Mouse (Mus musculus) T-helper 2 cell (primary cell): ENCODE data around the gene Wnt3a.

ENCODE experiments used
- in situ Hi-C: fragments of 300-600 bp; cut with MboI, MseI; formaldehyde crosslinking; loops from one replicate; pipeline ENCODE4 v1.15.1; 2025; ENCODE audit warnings: high pct_unique_total_duplicates

Gene Wnt3a

GRCm38 (mm10) chr11:59290702-59291303 lies at the start of gene Wnt3a:
Wnt3a (minus strand) TSS chr11:59290752.
- in situ Hi-C loops, result loop anchor here (5.0 kb wide), 1 partner anchor 61 kb away; no protein-coding TSS in a partner anchor

DNA sequence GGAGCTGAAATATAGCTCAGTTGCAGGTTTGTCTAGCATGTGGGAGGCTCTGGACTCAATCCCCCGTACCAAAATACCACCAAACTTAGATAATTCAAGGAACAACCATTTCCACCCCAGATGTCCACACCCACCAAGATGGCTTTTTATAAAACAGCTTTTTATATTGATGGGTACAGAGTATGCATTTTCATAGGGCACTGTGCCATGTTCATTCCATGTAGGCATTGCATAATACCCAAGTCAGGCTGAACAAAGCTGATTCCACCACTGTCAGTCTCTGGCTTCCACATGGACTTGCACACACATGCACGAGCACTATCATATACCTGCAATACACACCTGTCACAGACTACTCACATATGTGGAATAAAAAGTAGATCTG lies 48.2 kb upstream of the Wnt3a start:
- in situ Hi-C loops, result no loop called here

GRCm38 (mm10) chr11:59337955-59338735 lies 47.6 kb upstream of the Wnt3a start:
- in situ Hi-C loops, result no loop called here

GRCm38 (mm10) chr11:59336381-59336780 lies 45.8 kb upstream of the Wnt3a start:
- in situ Hi-C loops, result no loop called here

DNA sequence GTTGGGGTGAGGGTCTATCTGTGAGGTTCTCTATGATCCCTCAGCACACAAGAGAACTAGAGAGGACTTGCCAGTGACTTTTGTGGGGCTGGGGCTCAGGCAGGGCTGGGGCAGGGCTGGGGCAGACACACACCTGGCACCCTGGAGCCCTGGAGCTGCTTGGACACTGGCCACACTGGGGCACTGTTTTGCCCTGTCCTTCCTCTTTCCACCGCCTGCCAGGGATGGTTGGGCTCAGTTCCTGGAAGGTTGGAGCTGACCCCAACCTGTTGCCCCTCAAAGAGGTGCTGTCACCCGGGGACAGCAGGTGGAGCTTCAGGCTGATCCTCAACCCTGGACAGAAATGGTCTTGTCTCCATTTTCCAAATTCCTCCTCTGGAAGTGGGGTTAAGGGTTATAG lies 45.4 kb upstream of the Wnt3a start:
- in situ Hi-C loops, result no loop called here

- in situ Hi-C loops, result no loop called here
Observed at GRCm38 (mm10) chr11:59335150-59335549, 44.6 kb upstream of the Wnt3a start.

DNA sequence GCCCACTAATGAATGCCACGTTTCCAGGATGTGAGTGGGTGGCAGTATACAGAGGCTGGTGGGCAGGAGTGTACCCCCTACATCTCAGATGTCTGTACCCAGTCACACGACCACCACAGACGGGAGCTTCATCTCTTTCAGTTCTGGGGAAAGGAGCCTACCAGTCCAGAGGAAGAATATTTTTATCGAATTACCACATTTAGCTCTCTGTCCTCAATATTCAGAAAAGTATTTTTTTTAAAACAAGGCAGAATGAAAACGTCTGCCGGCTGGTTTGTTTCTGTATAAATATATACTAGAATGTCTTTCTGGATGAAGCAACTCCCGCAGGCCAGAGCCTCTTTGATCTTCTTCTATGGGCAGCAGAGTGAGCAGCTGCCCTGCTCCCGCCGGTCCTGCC lies 42.4 kb upstream of the Wnt3a start:
- in situ Hi-C loops, result no loop called here

GRCm38 (mm10) chr11:59331167-59331869 lies 40.8 kb upstream of the Wnt3a start:
- in situ Hi-C loops, result no loop called here

GRCm38 (mm10) chr11:59330560-59330959 lies 40.0 kb upstream of the Wnt3a start:
- in situ Hi-C loops, result no loop called here

DNA sequence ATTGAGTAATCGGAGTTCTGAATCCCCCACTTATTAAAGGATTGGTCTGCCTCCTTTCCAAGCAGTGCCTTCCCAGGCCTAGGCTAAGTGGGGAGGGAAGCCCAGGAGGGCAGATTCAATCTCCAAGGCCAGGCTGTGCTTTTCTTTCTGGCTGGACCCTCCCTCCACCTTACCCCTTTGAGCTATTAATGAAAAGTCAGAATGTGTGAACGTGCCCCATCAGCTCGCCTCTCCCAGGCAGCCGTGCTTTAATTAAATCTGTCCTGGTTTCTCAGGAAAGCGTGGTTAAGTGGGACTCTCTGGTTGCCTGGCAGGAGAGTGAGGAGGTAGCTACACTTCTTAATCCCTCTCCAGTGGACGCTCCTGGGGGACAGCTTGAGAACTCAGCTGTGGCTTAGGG lies 39.1 kb upstream of the Wnt3a start:
- in situ Hi-C loops, result no loop called here

DNA sequence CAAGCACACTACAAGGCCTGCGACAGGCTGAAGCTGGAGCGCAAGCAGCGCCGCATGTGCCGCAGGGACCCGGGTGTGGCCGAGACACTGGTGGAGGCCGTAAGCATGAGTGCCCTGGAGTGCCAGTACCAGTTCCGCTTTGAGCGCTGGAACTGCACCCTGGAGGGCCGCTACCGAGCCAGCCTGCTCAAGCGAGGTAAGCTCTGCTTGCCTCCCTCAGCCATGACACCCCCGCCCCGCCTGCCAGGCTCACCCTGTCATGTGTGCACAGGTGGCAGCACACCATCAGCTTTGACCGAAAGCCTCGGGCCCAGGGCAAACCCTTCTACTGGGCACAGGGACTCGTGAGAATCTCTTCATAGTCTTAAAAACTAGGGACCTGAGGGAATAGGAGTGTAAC lies 37.1 kb upstream of the Wnt3a start:
- in situ Hi-C loops, result no loop called here

GRCm38 (mm10) chr11:59324777-59325176 lies 34.2 kb upstream of the Wnt3a start:
- in situ Hi-C loops, result no loop called here

GRCm38 (mm10) chr11:59322988-59323387 lies 32.4 kb upstream of the Wnt3a start:
- in situ Hi-C loops, result no loop called here

- in situ Hi-C loops, result no loop called here
Observed at GRCm38 (mm10) chr11:59316517-59316916, 26.0 kb upstream of the Wnt3a start.

GRCm38 (mm10) chr11:59313944-59314343 lies 23.4 kb upstream of the Wnt3a start:
- in situ Hi-C loops, result no loop called here

DNA sequence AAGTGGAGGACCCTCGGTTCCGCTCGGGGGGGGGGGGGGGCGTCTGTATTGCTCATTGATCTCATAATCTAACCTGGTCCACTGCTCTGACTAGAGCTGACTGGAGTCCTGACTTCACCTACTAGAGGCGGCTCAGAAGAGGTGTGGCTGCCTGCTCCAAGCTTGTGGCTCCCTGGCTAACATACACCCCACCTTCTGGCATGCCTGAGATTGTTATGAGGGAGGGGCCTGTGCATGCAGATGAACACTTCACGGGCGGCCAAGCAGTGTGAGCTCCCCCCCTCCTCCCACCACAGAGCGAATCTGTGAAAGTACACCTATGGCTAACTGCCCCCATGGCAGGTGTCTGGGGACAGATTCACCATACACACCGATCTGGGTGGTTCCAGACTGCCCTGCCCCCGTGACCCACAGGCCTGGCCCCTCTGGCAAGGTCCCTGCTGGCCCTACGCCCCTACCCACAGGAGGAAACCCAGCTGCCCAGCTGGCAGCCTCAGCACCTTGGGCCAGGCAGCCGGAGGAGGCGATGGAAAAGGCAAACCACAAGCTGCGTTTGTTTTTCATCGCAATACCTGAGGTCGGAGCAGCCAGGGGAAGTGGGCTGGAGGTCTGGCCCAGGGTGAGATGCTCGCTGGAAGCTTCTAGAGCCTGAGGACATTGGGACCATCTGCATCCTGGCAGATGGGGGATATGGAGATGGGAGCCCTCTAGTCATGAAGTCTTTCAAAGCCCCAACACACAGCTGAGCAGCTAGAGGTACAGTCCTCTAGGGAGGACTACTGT lies 22.7 kb upstream of the Wnt3a start:
- in situ Hi-C loops, result no loop called here

- in situ Hi-C loops, result no loop called here
Observed at GRCm38 (mm10) chr11:59312501-59312900, 21.9 kb upstream of the Wnt3a start.

DNA sequence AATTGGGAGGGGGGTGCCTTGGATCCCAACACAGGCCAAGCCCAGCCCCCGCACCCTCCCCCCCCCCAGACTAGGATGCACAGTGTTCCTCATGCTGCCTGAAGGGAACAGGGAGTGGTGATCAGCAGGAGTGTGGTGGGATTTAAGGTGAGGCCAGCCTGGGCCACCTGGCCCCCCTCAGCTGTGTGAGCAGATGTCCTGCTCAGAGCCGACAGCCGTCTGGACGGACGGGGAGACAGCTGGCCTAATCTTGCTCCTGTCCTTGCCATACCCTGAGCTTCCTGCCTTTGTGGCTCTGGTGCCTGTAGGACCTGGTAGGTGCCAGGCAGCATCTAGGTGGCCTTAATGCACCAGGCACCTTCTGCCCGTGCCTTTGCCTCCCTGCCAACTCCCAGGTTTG lies 21.5 kb upstream of the Wnt3a start:
- in situ Hi-C loops, result no loop called here

GRCm38 (mm10) chr11:59309976-59310375 lies 19.4 kb upstream of the Wnt3a start:
- in situ Hi-C loops, result no loop called here

DNA sequence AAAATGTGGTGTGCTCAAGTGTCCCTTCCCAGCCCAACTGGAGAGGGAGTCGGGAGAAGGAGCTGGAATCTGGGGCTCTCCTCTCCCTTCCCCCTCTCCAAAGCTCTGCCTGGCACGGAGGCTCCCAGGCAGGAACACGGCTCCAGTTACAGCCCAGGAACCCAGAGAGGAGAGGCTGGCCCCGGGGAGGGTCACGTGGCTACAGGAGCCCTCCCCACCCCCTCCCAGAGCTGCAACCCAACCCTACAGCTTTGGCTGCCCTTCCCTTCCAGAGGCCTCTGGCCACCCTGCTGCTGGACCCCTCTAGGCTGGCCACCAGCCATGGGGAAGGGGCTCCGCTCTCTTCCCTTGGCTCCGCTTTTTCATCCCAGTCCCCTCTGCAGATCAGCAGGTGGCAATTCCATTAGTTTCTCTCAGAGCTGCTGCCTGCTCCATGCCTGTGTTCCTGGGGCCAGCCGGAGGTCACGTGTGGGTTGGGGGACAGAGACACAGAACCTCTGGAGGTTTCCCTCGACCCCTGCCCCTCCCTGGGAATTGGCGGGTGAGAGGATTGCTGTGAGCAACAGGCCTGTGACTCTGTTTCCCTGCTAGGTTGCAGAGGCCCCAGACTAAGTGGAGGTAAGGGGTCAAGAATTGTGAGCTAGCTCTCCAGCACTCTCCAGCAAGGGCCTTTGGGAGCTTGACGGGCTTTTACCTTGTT lies 18.7 kb upstream of the Wnt3a start:
- in situ Hi-C loops, result no loop called here

- in situ Hi-C loops, result no loop called here
Observed at GRCm38 (mm10) chr11:59308625-59309024, 18.1 kb upstream of the Wnt3a start.
